Mouse (Mus musculus) myocyte (in vitro differentiated cells): ENCODE data around the gene Hist2h3b. TPM values are rescaled to one million over a fixed set of nuclear protein-coding genes. Genes with fewer than 3 reads are reported as not detected.
A peak's percentile ranks its signal among the peaks of the same experiment; 100 is the strongest.

Source experiments
- H3K27me3 ChIP-seq: one replicate; pipeline ENCODE4 v1.6.1; 2011; ENCODE audit not compliant: control insufficient read depth, insufficient read depth, insufficient read length
- H3K36me3 ChIP-seq: one replicate; pipeline ENCODE4 v1.6.1; 2011; ENCODE audit not compliant: control insufficient read depth, insufficient read depth
- H3K4me2 ChIP-seq: one replicate; pipeline ENCODE4 v1.6.1; 2011; ENCODE audit warnings: low read depth, control low read depth
- H3K4me3 ChIP-seq: one replicate; pipeline ENCODE4 v1.5.1; 2011; ENCODE audit warnings: mild to moderate bottlenecking, control low read depth, moderate library complexity
- H3K79me2 ChIP-seq: one replicate; pipeline ENCODE4 v1.6.1; 2011; ENCODE audit not compliant: control insufficient read depth, insufficient read depth
- H3ac ChIP-seq: one replicate; pipeline ENCODE4 v1.6.1; 2011; ENCODE audit not compliant: control insufficient read depth, insufficient read length
- CEBPB ChIP-seq: IDR thresholded peaks from 2 replicates; pipeline ENCODE4 v1.6.1; 2011; ENCODE audit warnings: mild to moderate bottlenecking, moderate library complexity; ENCODE audit not compliant: poor library complexity, insufficient read depth, severe bottlenecking
- E2F4 ChIP-seq: IDR thresholded peaks from one replicate; pipeline ENCODE4 v1.6.1; 2011; ENCODE audit warnings: mild to moderate bottlenecking, control low read depth, moderate library complexity; ENCODE audit not compliant: insufficient read depth
- MAX ChIP-seq: IDR thresholded peaks from one replicate; pipeline ENCODE4 v1.6.1; 2011; ENCODE audit warnings: low read depth, mild to moderate bottlenecking, control low read depth
- MYOD1 ChIP-seq, 3 experiments: IDR thresholded peaks; one replicate each; pipeline ENCODE4 v1.6.1; 2011; ENCODE audit warnings: control low read depth in 2 of 3, low read depth in 2 of 3, mild to moderate bottlenecking in 2 of 3, moderate library complexity in 1 of 3; ENCODE audit not compliant: insufficient read length in 2 of 3, control insufficient read depth in 1 of 3
- MYOG ChIP-seq, 3 experiments: IDR thresholded peaks; one replicate each; pipeline ENCODE4 v1.6.1; 2011; ENCODE audit warnings: control low read depth in 2 of 3, low read depth in 2 of 3, mild to moderate bottlenecking in 2 of 3; ENCODE audit not compliant: insufficient read length in 2 of 3, control insufficient read depth in 1 of 3, insufficient read depth in 1 of 3
- POLR2A ChIP-seq: IDR thresholded peaks from one replicate; pipeline ENCODE4 v1.6.1; 2011; ENCODE audit warnings: low read depth, mild to moderate bottlenecking, control low read depth, moderate library complexity; ENCODE audit not compliant: insufficient read length
- POLR2AphosphoS2 ChIP-seq: IDR thresholded peaks from one replicate; pipeline ENCODE4 v1.6.1; 2011; ENCODE audit warnings: low read depth, control low read depth; ENCODE audit not compliant: insufficient read length
- REST ChIP-seq: IDR thresholded peaks from one replicate; pipeline ENCODE4 v1.6.1; 2011; ENCODE audit warnings: mild to moderate bottlenecking, control low read depth, moderate library complexity; ENCODE audit not compliant: insufficient read depth, insufficient read length
- SRF ChIP-seq: IDR thresholded peaks from one replicate; pipeline ENCODE4 v1.6.1; 2011; ENCODE audit warnings: low read depth; ENCODE audit not compliant: control insufficient read depth, insufficient read length
- TCF12 ChIP-seq: IDR thresholded peaks from one replicate; pipeline ENCODE4 v1.6.1; 2011; ENCODE audit warnings: mild to moderate bottlenecking, control low read depth; ENCODE audit not compliant: poor library complexity, insufficient read depth, severe bottlenecking
- TCF3 ChIP-seq: IDR thresholded peaks from one replicate; pipeline ENCODE4 v1.6.1; 2011; ENCODE audit warnings: low read depth, control low read depth; ENCODE audit not compliant: insufficient read length
- USF1 ChIP-seq: IDR thresholded peaks from one replicate; pipeline ENCODE4 v1.6.1; 2011; ENCODE audit warnings: low read depth, mild to moderate bottlenecking, control low read depth, moderate library complexity
- polyA plus RNA-seq: library from polyadenylated mRNA; unstranded; fragments of >200 nt; fragmentation: generic; extraction: Trizol; gene quantifications from one replicate; pipeline ENCODE4 v1.2.1, GENCODE M21; 2012; ENCODE audit warnings: missing spikeins

The Hist2h3b gene
- polyA plus RNA-seq, 1 experiment = 1.1 TPM

- peak within 1 kb of the TSS; percentile 47 for H3K4me3 ChIP-seq
- H3K4me2 ChIP-seq = peak within 1 kb of the TSS; percentile 96
- H3ac ChIP-seq = peak within 1 kb of the TSS; percentile 59
- no peaks in the 10 kb centered on the region for H3K36me3 ChIP-seq
- TF ChIP-seq MYOD1 (IDR thresholded peaks at IDR 0.05; ENCODE audit: control insufficient read depth in 1 of 3, insufficient read length in 2 of 3, low read depth in 2 of 3) = peak in 1 of 3 experiments; percentile 49
- peak; percentile 73 for TF ChIP-seq POLR2AphosphoS2
- no peak for TF ChIP-seq USF1
- no peak for TF ChIP-seq REST
- TF ChIP-seq SRF = no peak
- no peak for TF ChIP-seq E2F4
- TF ChIP-seq MYOG (IDR thresholded peaks at IDR 0.05; ENCODE audit: control insufficient read depth in 1 of 3, insufficient read depth in 1 of 3, insufficient read length in 2 of 3, low read depth in 2 of 3) = no peak
- no peak for TF ChIP-seq TCF3
- no peak for TF ChIP-seq TCF12
- TF ChIP-seq CEBPB = no peak
- no peak for TF ChIP-seq MAX
- peak; percentile 69 for TF ChIP-seq POLR2A
- H3K79me2 ChIP-seq = no peaks in the 10 kb centered on the region
- no peaks in the 10 kb centered on the region for H3K27me3 ChIP-seq
These were observed 47.5 kb upstream of the Hist2h3b start, which contains the start of the genes Hist2h2ac and Hist2h2be for GRCm38 (mm10) chr3:96220765-96221639. TSS of gene Hist2h2ac (minus strand) at chr3:96220880. TSS of gene Hist2h2be (plus strand) at chr3:96221119.

- Histone ChIP-seq H3K4me3 (peak overlapping the region; percentile 47), H3K27me3 (no peaks in the 10 kb centered on the region), H3ac (no peak overlapping the region), H3K4me2 (peak overlapping the region; percentile 93), H3K36me3 (no peaks in the 10 kb centered on the region), H3K79me2 (no peaks in the 10 kb centered on the region)
- no peak for TF ChIP-seq POLR2A
- TF ChIP-seq CEBPB = no peak
- TF ChIP-seq SRF = no peak
- TF ChIP-seq REST = no peak
- TF ChIP-seq MAX = no peak
- TF ChIP-seq E2F4 = no peak
- TF ChIP-seq USF1 = no peak
- no peak for TF ChIP-seq POLR2AphosphoS2
- TF ChIP-seq TCF3 = no peak
- no peak for TF ChIP-seq TCF12
- TF ChIP-seq MYOG (IDR thresholded peaks at IDR 0.05; ENCODE audit: control insufficient read depth in 1 of 3, insufficient read depth in 1 of 3, insufficient read length in 2 of 3, low read depth in 2 of 3) = no peak
- TF ChIP-seq MYOD1 (IDR thresholded peaks at IDR 0.05; ENCODE audit: control insufficient read depth in 1 of 3, insufficient read length in 2 of 3, low read depth in 2 of 3) = no peak
These were observed 46.8 kb upstream of the Hist2h3b start for GRCm38 (mm10) chr3:96221640-96222038.

GRCm38 (mm10) chr3:96222774-96223173 is 45.7 kb upstream of the Hist2h3b start:
- Histone ChIP-seq H3ac (no peak overlapping the region), H3K79me2 (no peaks in the 10 kb centered on the region), H3K4me2 (peak overlapping the region; percentile 93), H3K4me3 (peak overlapping the region; percentile 47), H3K27me3 (no peaks in the 10 kb centered on the region), H3K36me3 (no peaks in the 10 kb centered on the region)
- no peak for TF ChIP-seq POLR2AphosphoS2

- H3ac ChIP-seq = no peak overlapping the region
- H3K4me3 ChIP-seq = no peak overlapping the region
- no peaks in the 10 kb centered on the region for H3K79me2 ChIP-seq
- H3K4me2 ChIP-seq = no peak overlapping the region
- TF ChIP-seq REST (no peak), CEBPB (no peak), MAX (no peak), TCF3 (no peak), USF1 (no peak), MYOG (IDR thresholded peaks at IDR 0.05; ENCODE audit: control insufficient read depth in 1 of 3, insufficient read depth in 1 of 3, insufficient read length in 2 of 3, low read depth in 2 of 3) (no peak), POLR2A (no peak), MYOD1 (IDR thresholded peaks at IDR 0.05; ENCODE audit: control insufficient read depth in 1 of 3, insufficient read length in 2 of 3, low read depth in 2 of 3) (no peak), E2F4 (no peak), SRF (no peak), POLR2AphosphoS2 (no peak), TCF12 (no peak)
- H3K27me3 ChIP-seq = no peaks in the 10 kb centered on the region
- no peaks in the 10 kb centered on the region for H3K36me3 ChIP-seq
These were observed 43.0 kb upstream of the Hist2h3b start for GRCm38 (mm10) chr3:96225421-96225820.
